Mouse (Mus musculus) forebrain, embryonic 14.5 days (tissue): ENCODE measurements around the gene Gm5617. TPM values are rescaled to one million over a fixed set of nuclear protein-coding genes. Genes with fewer than 3 reads are reported as not detected.
"Not testable (repeated sequence)": the region's sequence is repeated elsewhere in the genome, so short reads cannot be mapped to it uniquely, and the experiment has no call there.

Experiments used
- ATAC-seq: fragments of 200-750 bp; cut with Nextera tagmentation; 2 replicates; pipeline ENCODE4 v1.8.0; 2017; ENCODE audit warnings: mild to moderate bottlenecking, moderate library complexity
- DNase-seq: peaks from one replicate; pipeline ENCODE4 v3.0.0-alpha.2; 2015; ENCODE audit warnings: low spot score
- H3K27ac ChIP-seq: fragments of 300-500 bp; sonication (generic); 2 replicates; pipeline ENCODE4 v1.5.1; 2014; ENCODE audit warnings: low read depth, mild to moderate bottlenecking, control low read depth, low read length, moderate library complexity
- H3K27me3 ChIP-seq: fragments of 300-500 bp; sonication (generic); replicated peaks from 2 replicates; pipeline ENCODE4 v1.6.1; 2014; ENCODE audit warnings: low read length, control low read depth, mixed read lengths; ENCODE audit not compliant: control insufficient read depth, insufficient read depth
- H3K36me3 ChIP-seq: fragments of 300-500 bp; sonication (generic); 2 replicates; pipeline ENCODE4 v1.6.1; 2014; ENCODE audit warnings: low read length, control low read depth; ENCODE audit not compliant: control insufficient read depth, insufficient read depth
- H3K4me1 ChIP-seq: fragments of 300-500 bp; sonication (generic); 2 replicates; pipeline ENCODE4 v1.6.1; 2014; ENCODE audit warnings: antibody characterized with exemption, low read length, control low read depth; ENCODE audit not compliant: control insufficient read depth, insufficient read depth
- H3K4me2 ChIP-seq: fragments of 300-500 bp; sonication (generic); 2 replicates; pipeline ENCODE4 v1.6.1; 2014; ENCODE audit warnings: mild to moderate bottlenecking, control low read depth, low read length
- H3K4me3 ChIP-seq: fragments of 300-500 bp; sonication (generic); 2 replicates; pipeline ENCODE4 v1.5.1; 2014; ENCODE audit warnings: low read depth, low read length, control low read depth
- H3K9ac ChIP-seq: fragments of 300-500 bp; sonication (generic); 2 replicates; pipeline ENCODE4 v1.6.1; 2014; ENCODE audit warnings: mild to moderate bottlenecking, low read length, control low read depth, moderate library complexity
- H3K9me3 ChIP-seq: fragments of 300-500 bp; sonication (generic); replicated peaks from 2 replicates; pipeline ENCODE4 v1.6.1; 2016; ENCODE audit warnings: low read length, control low read depth, mixed read lengths; ENCODE audit not compliant: control insufficient read depth
- WGBS: fragments of 180-500 bp; shearing (Covaris S2); extraction: QIAGEN DNeasy Blood & Tissue Kit; methylation state at CpG from one replicate; pipeline ENCODE4 v1.1.7; 2014; 5-methylcytosine and 5-hydroxymethylcytosine counted together
- polyA plus RNA-seq: library from polyadenylated mRNA; unstranded; fragments of >200 nt; fragmentation: Nextera tagmentation; extraction: Ambion mirVana; gene quantifications from 2 replicates; pipeline ENCODE4 v1.2.1, GENCODE M21; 2014

The Gm5617 gene
- polyA plus RNA-seq, 1 experiment from 2014 or later, result 37.3 TPM

DNA sequence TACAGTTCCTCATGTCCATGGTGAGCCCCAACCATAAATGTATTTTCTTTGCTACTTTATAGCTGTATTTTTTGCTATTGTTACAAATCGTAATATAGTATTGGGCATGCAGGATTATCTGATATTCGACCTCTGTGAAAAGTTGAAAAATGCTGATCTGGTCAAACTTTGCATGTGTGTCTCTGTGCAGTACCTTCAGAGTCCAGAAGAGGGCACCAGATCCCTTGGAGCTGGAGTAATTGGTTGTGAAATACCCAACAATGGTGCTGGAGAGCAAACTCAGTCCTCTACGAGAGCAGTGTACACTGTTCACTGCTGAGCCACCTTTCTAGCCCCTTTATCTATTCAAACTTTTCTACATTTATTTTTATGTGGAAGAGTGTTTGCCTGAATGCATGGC is 28.4 kb upstream of the Gm5617 start:
- Histone ChIP-seq H3K27ac (no peak overlapping the region), H3K4me2 (no peak overlapping the region), H3K27me3 (no peaks in the 10 kb centered on the region), H3K4me1 (no peaks in the 10 kb centered on the region), H3K36me3 (peaks cover 2% of the 10 kb centered on the region; the same call in 1 of the 2 replicates), H3K4me3 (no peak overlapping the region), H3K9ac (no peak overlapping the region), H3K9me3 (no peaks in the 10 kb centered on the region)
- DNase-seq (peak; percentile 46), ATAC-seq (no peak)
- 60% methylated on average over 3 of the region's 3 CpGs for WGBS

DNA sequence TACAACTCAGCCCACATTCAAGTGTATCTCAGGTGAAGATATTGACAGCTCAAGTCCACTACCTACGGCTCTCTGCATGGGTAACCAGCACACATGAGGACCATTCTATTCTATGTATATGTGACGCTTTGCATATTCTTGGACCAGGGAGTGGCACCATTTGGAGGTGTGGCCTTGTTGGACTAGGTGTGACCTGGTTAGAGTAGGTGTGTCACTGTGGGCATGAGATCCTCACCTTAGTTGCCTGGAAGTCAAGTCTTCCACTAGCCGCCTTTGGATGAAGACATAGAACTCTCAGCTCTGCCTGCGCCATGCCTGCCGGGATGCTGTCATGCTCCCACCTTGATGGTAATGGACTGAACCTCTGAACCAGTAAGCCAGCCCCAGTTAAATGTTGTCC is 27.8 kb upstream of the Gm5617 start:
- not testable (repeated sequence) for H3K27ac ChIP-seq, H3K4me2 ChIP-seq, ATAC-seq, DNase-seq, H3K9me3 ChIP-seq, H3K27me3 ChIP-seq, H3K36me3 ChIP-seq, H3K4me1 ChIP-seq, H3K4me3 ChIP-seq, H3K9ac ChIP-seq
- whole genome bisulfite sequencing, result 96% methylated on average over 5 of the region's 5 CpGs

DNA sequence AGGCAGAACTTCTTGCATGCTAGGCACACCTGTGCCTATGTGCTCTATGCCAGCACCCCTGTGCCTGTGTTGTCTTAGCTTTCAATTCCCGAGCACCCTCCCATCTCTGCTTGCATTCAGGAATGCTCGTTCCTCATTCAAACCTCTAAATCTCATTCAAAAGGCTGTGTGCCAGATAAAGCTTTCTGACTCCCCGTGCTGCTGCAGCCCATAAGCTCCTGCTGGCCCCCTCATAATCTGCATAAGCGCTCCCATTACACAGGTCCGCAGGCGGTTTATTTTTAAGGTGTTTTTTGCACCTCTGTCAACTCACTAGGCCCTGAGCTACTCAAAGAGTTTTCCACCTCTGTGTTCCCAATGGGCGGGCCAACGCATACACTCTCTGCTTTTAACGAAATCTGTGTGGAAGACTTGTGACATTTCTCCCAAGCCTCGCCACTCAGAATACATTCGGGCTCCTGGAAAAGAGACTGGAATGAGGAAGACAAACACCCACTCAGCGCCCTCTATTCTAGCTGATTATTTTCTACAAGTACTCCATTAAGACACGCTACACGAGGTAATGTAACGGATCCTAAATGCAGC is 22.7 kb upstream of the Gm5617 start:
- WGBS, result 68% methylated on average over 15 of the region's 15 CpGs
- H3K27me3 ChIP-seq, result no peaks in the 10 kb centered on the region
- no peak overlapping the region for H3K9ac ChIP-seq
- no peak for ATAC-seq
- H3K4me2 ChIP-seq, result no peak overlapping the region
- no peak overlapping the region for H3K4me3 ChIP-seq
- H3K9me3 ChIP-seq, result no peaks in the 10 kb centered on the region
- H3K27ac ChIP-seq, result no peak overlapping the region
- H3K36me3 ChIP-seq, result peaks cover 7% of the 10 kb centered on the region; the same call in 1 of the 2 replicates
- DNase-seq, result no peak
- H3K4me1 ChIP-seq, result no peaks in the 10 kb centered on the region

DNA sequence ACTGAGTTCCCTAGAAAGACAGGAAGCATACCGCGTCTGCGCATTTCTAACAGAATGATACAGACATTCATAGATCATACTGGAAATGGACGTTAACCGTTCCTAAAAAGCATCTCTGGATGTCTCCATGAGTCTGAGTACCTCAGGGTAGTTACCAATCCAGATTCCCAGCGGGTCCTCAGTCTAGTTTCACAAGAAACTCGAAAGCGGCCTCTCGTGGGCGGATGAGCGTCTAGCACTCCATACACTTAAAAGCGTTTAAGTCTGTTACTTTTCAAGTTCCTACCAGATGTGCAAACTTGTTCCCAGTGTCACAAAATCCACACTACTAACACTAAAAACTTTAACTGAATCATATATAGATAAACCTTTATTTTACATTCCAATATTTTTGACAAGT is 22.1 kb upstream of the Gm5617 start:
- Histone ChIP-seq H3K27ac (no peak overlapping the region), H3K9ac (no peak overlapping the region), H3K27me3 (no peaks in the 10 kb centered on the region), H3K36me3 (peaks cover 7% of the 10 kb centered on the region; the same call in 1 of the 2 replicates), H3K4me1 (no peaks in the 10 kb centered on the region), H3K4me3 (no peak overlapping the region), H3K4me2 (no peak overlapping the region), H3K9me3 (no peaks in the 10 kb centered on the region)
- no peak for DNase-seq
- ATAC-seq, result no peak
- 96% methylated on average over 12 of the region's 12 CpGs for WGBS

- DNase-seq (no peak), ATAC-seq (no peak)
- H3K27me3 ChIP-seq, result no peaks in the 10 kb centered on the region
- no peaks in the 10 kb centered on the region for H3K4me1 ChIP-seq
- H3K4me3 ChIP-seq, result no peak overlapping the region
- 94% methylated on average over 9 of the region's 9 CpGs for WGBS
- no peak overlapping the region for H3K9ac ChIP-seq
- H3K36me3 ChIP-seq, result peaks cover 7% of the 10 kb centered on the region; the same call in 1 of the 2 replicates
- H3K27ac ChIP-seq, result no peak overlapping the region
- H3K9me3 ChIP-seq, result no peaks in the 10 kb centered on the region
- no peak overlapping the region for H3K4me2 ChIP-seq
Measured at GRCm38 (mm10) chr9:48474367-48474766, 20.9 kb upstream of the Gm5617 start.

- Histone ChIP-seq H3K9ac (no peak overlapping the region), H3K27me3 (no peaks in the 10 kb centered on the region), H3K4me2 (no peak overlapping the region), H3K9me3 (no peaks in the 10 kb centered on the region), H3K4me1 (peaks cover 3% of the 10 kb centered on the region; the same call in 1 of the 2 replicates), H3K4me3 (no peak overlapping the region), H3K36me3 (peaks cover 7% of the 10 kb centered on the region; the same call in 1 of the 2 replicates), H3K27ac (no peak overlapping the region)
- DNase-seq, result no peak
- WGBS, result 93% methylated on average over 10 of the region's 10 CpGs
- no peak for ATAC-seq
Measured at GRCm38 (mm10) chr9:48476236-48477165, 18.7 kb upstream of the Gm5617 start.

- no peaks in the 10 kb centered on the region for H3K9me3 ChIP-seq
- no peak overlapping the region for H3K27ac ChIP-seq
- ATAC-seq (no peak), DNase-seq (no peak)
- no peak overlapping the region for H3K9ac ChIP-seq
- H3K36me3 ChIP-seq, result 0 out of 2 replicates have a peak, but pooled peaks cover 7% of the 10 kb centered on the region
- no peak overlapping the region for H3K4me2 ChIP-seq
- 92% methylated on average over 4 of the region's 4 CpGs for WGBS
- no peak overlapping the region for H3K4me3 ChIP-seq
- H3K4me1 ChIP-seq, result peaks cover 3% of the 10 kb centered on the region; the same call in 1 of the 2 replicates
- H3K27me3 ChIP-seq, result no peaks in the 10 kb centered on the region
Measured at GRCm38 (mm10) chr9:48478808-48479207, 16.4 kb upstream of the Gm5617 start.

DNA sequence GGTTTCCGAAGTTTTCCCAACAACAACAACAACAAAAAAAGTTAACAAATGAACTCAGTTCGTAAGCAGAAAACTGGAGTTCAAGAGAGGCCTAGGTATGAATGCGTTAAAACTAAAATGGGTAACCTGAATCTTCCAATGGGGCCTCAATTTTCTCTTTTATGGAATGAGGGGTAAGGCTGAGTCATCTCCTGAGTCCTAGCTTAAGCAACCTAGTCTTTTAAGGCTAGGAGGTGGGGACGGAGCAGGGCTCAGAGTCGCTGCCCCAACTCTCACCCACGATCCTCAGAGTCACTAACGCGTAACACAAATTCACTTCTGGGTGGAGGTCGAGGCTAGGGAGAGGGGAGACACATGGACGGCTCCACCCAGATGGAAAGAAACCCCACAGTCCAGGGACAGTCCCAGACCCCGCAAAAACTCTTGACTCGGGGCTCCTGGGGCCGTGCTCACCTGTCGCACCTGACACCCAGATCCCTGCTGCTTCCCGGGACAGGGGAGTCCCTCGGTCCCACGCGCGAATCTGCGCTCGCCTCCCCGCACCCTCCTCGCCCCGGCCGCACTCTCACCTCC is 15.3 kb upstream of the Gm5617 start:
- peaks cover 9% of the 10 kb centered on the region; the same call in 1 of the 2 replicates for H3K36me3 ChIP-seq
- peak overlapping the region; percentile 78 for H3K9ac ChIP-seq
- no peaks in the 10 kb centered on the region for H3K27me3 ChIP-seq
- ATAC-seq, result peak; percentile 63
- 6% methylated on average over 25 of the region's 25 CpGs for WGBS
- no peak for DNase-seq
- peak overlapping the region; percentile 78 for H3K4me3 ChIP-seq
- peaks cover 3% of the 10 kb centered on the region; the same call in 1 of the 2 replicates for H3K4me1 ChIP-seq
- no peaks in the 10 kb centered on the region for H3K9me3 ChIP-seq
- H3K27ac ChIP-seq, result no peak overlapping the region
- peak overlapping the region; percentile 88 for H3K4me2 ChIP-seq
